Mouse (Mus musculus): ENCODE measurements around the gene Itgax. TPM values are rescaled to one million over a fixed set of nuclear protein-coding genes. Genes with fewer than 3 reads are reported as not detected.

Itgax gene
- 5.7 TPM for total RNA-seq (2023)

GRCm38 (mm10) chr7:128128741-128129720 is at the start of gene Itgax:
Itgax (plus strand) TSS chr7:128129547.

GRCm38 (mm10) chr7:128154076-128154475 is 24.7 kb downstream of the Itgax start, which contains the start of gene Itgad:
Itgad (plus strand) TSS chr7:128154376.

Other genes with a start within 250 kb of the Itgax start
- 0.24 TPM for gene Prss53, start 238.6 kb upstream of the Itgax start, total RNA-seq (2023)
- gene Gm21974, start 234.1 kb upstream of the Itgax start, total RNA-seq (2023): not detected
- gene Vkorc1, start 233.9 kb upstream of the Itgax start, total RNA-seq (2023): 13.8 TPM
- 22.0 TPM for gene Bckdk, start 225.5 kb upstream of the Itgax start, total RNA-seq (2023)
- 41.4 TPM for gene Kat8, start 217.0 kb upstream of the Itgax start, total RNA-seq (2023)
- not detected for gene Prss8, start 199.4 kb upstream of the Itgax start, total RNA-seq (2023)
- gene Prss36, start 182.8 kb upstream of the Itgax start, total RNA-seq (2023): 1.0 TPM
- gene Fus, start 162.1 kb upstream of the Itgax start, total RNA-seq (2023): 801 TPM
- gene Pycard, start 135.7 kb upstream of the Itgax start, total RNA-seq (2023): 44.5 TPM
- 1.2 TPM for gene Trim72, start 125.6 kb upstream of the Itgax start, total RNA-seq (2023)
- 3.2 TPM for gene Itgam, start 66.9 kb upstream of the Itgax start, total RNA-seq (2023)
- not detected for gene Gm49368, start 66.9 kb upstream of the Itgax start, total RNA-seq (2023)
- gene Itgad, start 24.8 kb downstream of the Itgax start, total RNA-seq (2023): 3.2 TPM
- gene Cox6a2, start 76.8 kb downstream of the Itgax start, total RNA-seq (2023): not detected
- 25.5 TPM for gene Armc5, start 107.8 kb downstream of the Itgax start, total RNA-seq (2023)
- gene 9130023H24Rik, start 108.5 kb downstream of the Itgax start, total RNA-seq (2023): 3.2 TPM
- gene Tgfb1i1, start 117.3 kb downstream of the Itgax start, total RNA-seq (2023): 4.3 TPM
- gene Slc5a2, start 136.1 kb downstream of the Itgax start, total RNA-seq (2023): not detected
- gene BC017158, start 168.6 kb downstream of the Itgax start, total RNA-seq (2023): 27.6 TPM